Mouse (Mus musculus): ENCODE data around the gene Lhx1. TPM values are rescaled to one million over a fixed set of nuclear protein-coding genes. Genes with fewer than 3 reads are reported as not detected.

The Lhx1 gene
- polyA plus RNA-seq, 1 experiment from 2014 or later, result 0.15 TPM

GRCm38 (mm10) chr11:84565224-84565623 lies 39.9 kb upstream of the Lhx1 start:
- Histone ChIP-seq H3K9me3 (ENCODE audit: control insufficient read depth, low read length) (no peaks in the 10 kb centered on the region), H3K27ac (ENCODE audit: low read depth) (no peak overlapping the region), H3K36me3 (ENCODE audit: control insufficient read depth, insufficient read depth, low read length) (no peaks in the 10 kb centered on the region), H3K9ac (ENCODE audit: low read length) (no peak overlapping the region), H3K27me3 (replicated peaks; ENCODE audit: control insufficient read depth, insufficient read depth, low read length) (no peaks in the 10 kb centered on the region), H3K4me3 (ENCODE audit: low read depth, low read length) (no peak overlapping the region), H3K4me2 (ENCODE audit: low read length) (no peak overlapping the region), H3K4me1 (replicated peaks; ENCODE audit: control insufficient read depth, insufficient read depth, low read length) (no peaks in the 10 kb centered on the region)
- WGBS, result 90% methylated on average over 3 of the region's 3 CpGs
- ATAC-seq (replicated peaks; ENCODE audit: low FRiP score, low TSS enrichment, low read depth) (no peak), DNase-seq (ENCODE audit: low spot score) (no peak)

GRCm38 (mm10) chr11:84563360-84563759 lies 38.0 kb upstream of the Lhx1 start:
- no peak overlapping the region for H3K27ac ChIP-seq (ENCODE audit: low read depth)
- no peak for DNase-seq (ENCODE audit: low spot score)
- H3K27me3 ChIP-seq (replicated peaks; ENCODE audit: control insufficient read depth, insufficient read depth, low read length), result no peaks in the 10 kb centered on the region
- H3K4me3 ChIP-seq (ENCODE audit: low read depth, low read length), result no peak overlapping the region
- no peaks in the 10 kb centered on the region for H3K4me1 ChIP-seq (replicated peaks; ENCODE audit: control insufficient read depth, insufficient read depth, low read length)
- no peak for ATAC-seq (replicated peaks; ENCODE audit: low FRiP score, low TSS enrichment, low read depth)
- H3K9ac ChIP-seq (ENCODE audit: low read length), result no peak overlapping the region
- no peak overlapping the region for H3K4me2 ChIP-seq (ENCODE audit: low read length)
- H3K36me3 ChIP-seq (ENCODE audit: control insufficient read depth, insufficient read depth, low read length), result no peaks in the 10 kb centered on the region
- H3K9me3 ChIP-seq (ENCODE audit: control insufficient read depth, low read length), result no peaks in the 10 kb centered on the region
- WGBS, result 46% methylated on average over 7 of the region's 7 CpGs

GRCm38 (mm10) chr11:84562758-84563347 lies 37.5 kb upstream of the Lhx1 start:
- H3K4me3 ChIP-seq (ENCODE audit: low read depth, low read length), result no peak overlapping the region
- H3K9ac ChIP-seq (ENCODE audit: low read length), result no peak overlapping the region
- H3K27me3 ChIP-seq (replicated peaks; ENCODE audit: control insufficient read depth, insufficient read depth, low read length), result no peaks in the 10 kb centered on the region
- DNase-seq (ENCODE audit: low spot score) (no peak), ATAC-seq (replicated peaks; ENCODE audit: low FRiP score, low TSS enrichment, low read depth) (no peak)
- no peaks in the 10 kb centered on the region for H3K9me3 ChIP-seq (ENCODE audit: control insufficient read depth, low read length)
- 25% methylated on average over 9 of the region's 9 CpGs for WGBS
- H3K4me2 ChIP-seq (ENCODE audit: low read length), result no peak overlapping the region
- no peak overlapping the region for H3K27ac ChIP-seq (ENCODE audit: low read depth)
- H3K36me3 ChIP-seq (ENCODE audit: control insufficient read depth, insufficient read depth, low read length), result no peaks in the 10 kb centered on the region
- H3K4me1 ChIP-seq (replicated peaks; ENCODE audit: control insufficient read depth, insufficient read depth, low read length), result no peaks in the 10 kb centered on the region

- Histone ChIP-seq H3K4me1 (replicated peaks; ENCODE audit: control insufficient read depth, insufficient read depth, low read length) (no peaks in the 10 kb centered on the region), H3K27me3 (replicated peaks; ENCODE audit: control insufficient read depth, insufficient read depth, low read length) (no peaks in the 10 kb centered on the region), H3K9me3 (ENCODE audit: control insufficient read depth, low read length) (no peaks in the 10 kb centered on the region), H3K27ac (ENCODE audit: low read depth) (no peak overlapping the region), H3K4me3 (ENCODE audit: low read depth, low read length) (no peak overlapping the region), H3K36me3 (ENCODE audit: control insufficient read depth, insufficient read depth, low read length) (no peaks in the 10 kb centered on the region), H3K9ac (ENCODE audit: low read length) (no peak overlapping the region), H3K4me2 (ENCODE audit: low read length) (no peak overlapping the region)
- 72% methylated on average over 5 of the region's 5 CpGs for WGBS
- DNase-seq (ENCODE audit: low spot score) (no peak), ATAC-seq (replicated peaks; ENCODE audit: low FRiP score, low TSS enrichment, low read depth) (no peak)
Measured at GRCm38 (mm10) chr11:84561546-84561945, 36.2 kb upstream of the Lhx1 start.

- Histone ChIP-seq H3K4me3 (ENCODE audit: low read depth, low read length) (no peak overlapping the region), H3K36me3 (ENCODE audit: control insufficient read depth, insufficient read depth, low read length) (no peaks in the 10 kb centered on the region), H3K27me3 (replicated peaks; ENCODE audit: control insufficient read depth, insufficient read depth, low read length) (no peaks in the 10 kb centered on the region), H3K4me1 (replicated peaks; ENCODE audit: control insufficient read depth, insufficient read depth, low read length) (no peaks in the 10 kb centered on the region), H3K9ac (ENCODE audit: low read length) (no peak overlapping the region), H3K9me3 (ENCODE audit: control insufficient read depth, low read length) (no peaks in the 10 kb centered on the region), H3K27ac (ENCODE audit: low read depth) (no peak overlapping the region), H3K4me2 (ENCODE audit: low read length) (no peak overlapping the region)
- no peak for DNase-seq (ENCODE audit: low spot score)
- 83% methylated on average over 14 of the region's 14 CpGs for WGBS
- ATAC-seq (replicated peaks; ENCODE audit: low FRiP score, low TSS enrichment, low read depth), result no peak
Measured at GRCm38 (mm10) chr11:84553821-84554450, 28.6 kb upstream of the Lhx1 start.

GRCm38 (mm10) chr11:84551296-84551695 lies 26.0 kb upstream of the Lhx1 start:
- Histone ChIP-seq H3K4me3 (ENCODE audit: low read depth, low read length) (no peak overlapping the region), H3K4me1 (replicated peaks; ENCODE audit: control insufficient read depth, insufficient read depth, low read length) (no peaks in the 10 kb centered on the region), H3K27ac (ENCODE audit: low read depth) (no peak overlapping the region), H3K9ac (ENCODE audit: low read length) (no peak overlapping the region), H3K36me3 (ENCODE audit: control insufficient read depth, insufficient read depth, low read length) (no peaks in the 10 kb centered on the region), H3K9me3 (ENCODE audit: control insufficient read depth, low read length) (no peaks in the 10 kb centered on the region), H3K4me2 (ENCODE audit: low read length) (no peak overlapping the region), H3K27me3 (replicated peaks; ENCODE audit: control insufficient read depth, insufficient read depth, low read length) (no peaks in the 10 kb centered on the region)
- ATAC-seq (replicated peaks; ENCODE audit: low FRiP score, low TSS enrichment, low read depth) (no peak), DNase-seq (ENCODE audit: low spot score) (no peak)
- WGBS, result 59% methylated on average over 4 of the region's 4 CpGs

GRCm38 (mm10) chr11:84549258-84549791 lies 24.0 kb upstream of the Lhx1 start:
- no peak for ATAC-seq (replicated peaks; ENCODE audit: low FRiP score, low TSS enrichment, low read depth)

GRCm38 (mm10) chr11:84548293-84548692 lies 23.0 kb upstream of the Lhx1 start:
- H3K4me3 ChIP-seq (ENCODE audit: low read depth, low read length), result no peak overlapping the region
- 60% methylated on average over 2 of the region's 2 CpGs for WGBS
- H3K36me3 ChIP-seq (ENCODE audit: control insufficient read depth, insufficient read depth, low read length), result no peaks in the 10 kb centered on the region
- DNase-seq (ENCODE audit: low spot score), result no peak
- no peak for ATAC-seq (replicated peaks; ENCODE audit: low FRiP score, low TSS enrichment, low read depth)
- no peak overlapping the region for H3K27ac ChIP-seq (ENCODE audit: low read depth)
- H3K4me2 ChIP-seq (ENCODE audit: low read length), result no peak overlapping the region
- no peaks in the 10 kb centered on the region for H3K4me1 ChIP-seq (replicated peaks; ENCODE audit: control insufficient read depth, insufficient read depth, low read length)
- H3K27me3 ChIP-seq (replicated peaks; ENCODE audit: control insufficient read depth, insufficient read depth, low read length), result no peaks in the 10 kb centered on the region
- H3K9me3 ChIP-seq (ENCODE audit: control insufficient read depth, low read length), result no peaks in the 10 kb centered on the region
- H3K9ac ChIP-seq (ENCODE audit: low read length), result no peak overlapping the region

More at GRCm38 (mm10) chr11:84549258-84549791, 24.0 kb upstream of the Lhx1 start:
- no peak overlapping the region for H3K4me3 ChIP-seq (ENCODE audit: low read depth, low read length)
- WGBS, result 60% methylated on average over 6 of the region's 6 CpGs
- H3K27ac ChIP-seq (ENCODE audit: low read depth), result no peak overlapping the region
- no peaks in the 10 kb centered on the region for H3K27me3 ChIP-seq (replicated peaks; ENCODE audit: control insufficient read depth, insufficient read depth, low read length)
- no peaks in the 10 kb centered on the region for H3K36me3 ChIP-seq (ENCODE audit: control insufficient read depth, insufficient read depth, low read length)
- no peaks in the 10 kb centered on the region for H3K4me1 ChIP-seq (replicated peaks; ENCODE audit: control insufficient read depth, insufficient read depth, low read length)
- H3K9me3 ChIP-seq (ENCODE audit: control insufficient read depth, low read length), result no peaks in the 10 kb centered on the region
- no peak overlapping the region for H3K4me2 ChIP-seq (ENCODE audit: low read length)
- H3K9ac ChIP-seq (ENCODE audit: low read length), result no peak overlapping the region
- no peak for DNase-seq (ENCODE audit: low spot score)

GRCm38 (mm10) chr11:84539981-84540380 lies 14.6 kb upstream of the Lhx1 start:
- H3K27me3 ChIP-seq (replicated peaks; ENCODE audit: control insufficient read depth, insufficient read depth, low read length), result no peaks in the 10 kb centered on the region
- H3K4me2 ChIP-seq (ENCODE audit: low read length), result no peak overlapping the region
- no peaks in the 10 kb centered on the region for H3K4me1 ChIP-seq (replicated peaks; ENCODE audit: control insufficient read depth, insufficient read depth, low read length)
- no peak overlapping the region for H3K27ac ChIP-seq (ENCODE audit: low read depth)
- no peak for ATAC-seq (replicated peaks; ENCODE audit: low FRiP score, low TSS enrichment, low read depth)
- no peak overlapping the region for H3K4me3 ChIP-seq (ENCODE audit: low read depth, low read length)
- WGBS, result 25% methylated on average over 4 of the region's 4 CpGs
- H3K9ac ChIP-seq (ENCODE audit: low read length), result no peak overlapping the region
- H3K36me3 ChIP-seq (ENCODE audit: control insufficient read depth, insufficient read depth, low read length), result no peaks in the 10 kb centered on the region
- no peak for DNase-seq (ENCODE audit: low spot score)
- no peaks in the 10 kb centered on the region for H3K9me3 ChIP-seq (ENCODE audit: control insufficient read depth, low read length)
